Mouse (Mus musculus) B cell, adult 2 months (primary cell): Measurements from ENCODE around the gene Mcam.

ENCODE experiments used
- DNase-seq, 2 experiments: peaks; one replicate each; pipeline ENCODE4 v3.0.0; 2022

The Mcam gene

GRCm38 (mm10) chr9:44137846-44138245 is 3.6 kb downstream of the Mcam start:
- no peak for DNase-seq

- DNase-seq, result no peak
Measured at GRCm38 (mm10) chr9:44141951-44142350, 7.7 kb downstream of the Mcam start.

GRCm38 (mm10) chr9:44143421-44143820 is 9.2 kb downstream of the Mcam start:
- no peak for DNase-seq

- no peak for DNase-seq
Measured at GRCm38 (mm10) chr9:44144023-44144717, 9.9 kb downstream of the Mcam start.

- DNase-seq, result no peak
Measured at GRCm38 (mm10) chr9:44144718-44145060, 10.4 kb downstream of the Mcam start.

GRCm38 (mm10) chr9:44147290-44147689 is 13.0 kb downstream of the Mcam start:
- DNase-seq, result peak; percentile 31 to 42

- DNase-seq, result no peak
Measured at GRCm38 (mm10) chr9:44159886-44160285, 25.6 kb downstream of the Mcam start.

GRCm38 (mm10) chr9:44168931-44169330 is 34.7 kb downstream of the Mcam start:
- DNase-seq, result no peak

GRCm38 (mm10) chr9:44170691-44171151 is 36.5 kb downstream of the Mcam start:
- DNase-seq, result no peak

- DNase-seq, result peak in 1 of 2 experiments; percentile 18
Measured at GRCm38 (mm10) chr9:44175556-44175955, 41.3 kb downstream of the Mcam start.

- peak; percentile 34 to 37 for DNase-seq
Measured at GRCm38 (mm10) chr9:44175957-44176356, 41.7 kb downstream of the Mcam start.

- no peak for DNase-seq
Measured at GRCm38 (mm10) chr9:44177405-44177804, 43.1 kb downstream of the Mcam start.

GRCm38 (mm10) chr9:44178389-44178788 is 44.1 kb downstream of the Mcam start:
- DNase-seq, result peak; percentile 34 to 35

GRCm38 (mm10) chr9:44178811-44179210 is 44.5 kb downstream of the Mcam start:
- no peak for DNase-seq

GRCm38 (mm10) chr9:44181537-44181936 is 47.3 kb downstream of the Mcam start:
- DNase-seq, result no peak

GRCm38 (mm10) chr9:44182260-44182659 is 48.0 kb downstream of the Mcam start:
- peak; percentile 55 to 60 for DNase-seq

- no peak for DNase-seq
Measured at GRCm38 (mm10) chr9:44188223-44188622, 54.0 kb downstream of the Mcam start.

GRCm38 (mm10) chr9:44191166-44191565 is 56.9 kb downstream of the Mcam start:
- no peak for DNase-seq

- DNase-seq, result no peak
Measured at GRCm38 (mm10) chr9:44192312-44192711, 58.0 kb downstream of the Mcam start.
